Mouse (Mus musculus): ENCODE results near the gene Mgam.
"Not testable (repeated sequence)": the region's sequence is repeated elsewhere in the genome, so short reads cannot be mapped to it uniquely, and the experiment has no call there.

Mgam gene

DNA sequence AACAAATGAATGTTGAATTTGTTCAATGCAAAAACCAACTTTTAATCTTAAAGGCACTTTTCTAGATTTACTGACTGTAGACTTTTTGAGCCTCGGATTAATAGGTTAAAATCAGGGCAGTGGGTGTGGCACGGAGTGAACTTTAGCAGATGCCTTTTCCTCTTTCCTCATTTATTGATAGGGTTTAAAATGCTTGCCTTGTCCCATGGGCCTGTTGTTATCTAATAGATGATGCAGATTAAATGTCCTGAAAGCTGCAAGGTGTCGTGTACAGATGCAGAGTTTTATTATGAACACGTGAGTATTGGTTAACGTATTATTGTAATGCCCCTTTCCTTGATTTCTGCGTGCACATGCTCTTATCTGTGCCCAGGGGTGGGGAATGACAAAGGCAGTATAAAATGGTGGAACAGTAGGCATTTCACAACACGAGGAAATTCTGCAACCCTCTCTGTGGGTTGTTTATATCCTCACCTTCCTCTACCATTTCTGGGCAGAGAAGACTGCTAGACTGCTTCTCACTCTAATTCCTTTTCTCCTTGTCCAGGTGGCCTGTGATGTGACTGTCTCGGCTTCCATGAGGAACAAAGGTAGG is at the start of gene Mgam:
Mgam (plus strand) TSS at position 426 of the 595 bp plus-strand sequence.
- no peak for DNase-seq (ENCODE audit: low spot score)

DNA sequence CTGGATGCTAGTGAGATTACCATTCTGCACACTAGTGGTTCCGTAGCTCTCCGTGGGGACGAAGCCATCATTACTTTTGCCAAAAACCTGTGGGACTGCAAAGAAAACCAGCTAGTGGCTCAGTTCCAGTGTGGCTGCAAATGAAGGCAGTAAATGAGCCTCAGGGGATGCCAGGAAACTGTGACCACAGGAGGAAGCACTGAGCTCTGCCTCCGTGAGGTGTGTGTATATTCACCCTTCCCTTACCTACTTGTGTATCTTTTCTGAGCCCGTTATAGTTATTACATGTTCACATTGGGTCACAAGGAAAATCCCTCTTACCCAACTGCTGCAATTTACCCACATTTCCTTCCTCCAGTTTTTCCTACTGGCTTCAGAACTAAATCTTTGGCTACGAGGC is 44.3 kb upstream of the Mgam start:
- no peak for DNase-seq (ENCODE audit: low spot score)

DNA sequence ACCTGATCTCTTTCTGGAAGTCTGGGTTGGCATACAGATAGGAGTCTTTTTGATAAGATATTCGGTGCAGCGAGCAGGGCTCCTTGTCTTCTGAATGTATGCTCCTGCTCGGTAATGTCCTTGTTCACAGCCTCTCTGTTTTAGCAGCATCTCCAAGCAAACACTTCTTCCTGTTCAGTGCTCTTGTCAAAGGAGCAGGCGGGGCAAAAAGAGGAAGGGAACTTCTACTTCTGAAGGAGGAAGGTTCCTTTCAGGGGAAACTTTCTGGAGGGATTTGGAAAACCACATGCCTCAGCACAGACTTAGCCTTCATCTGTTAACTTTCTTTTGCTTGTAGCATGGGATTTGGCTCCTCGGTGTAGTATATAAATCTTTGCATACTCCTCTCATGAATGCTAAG is 43.0 kb upstream of the Mgam start, which contains the start of gene Clec5a:
Clec5a (minus strand) TSS at position 177 of the 400 bp plus-strand sequence.
- no peak for DNase-seq (ENCODE audit: low spot score)

DNA sequence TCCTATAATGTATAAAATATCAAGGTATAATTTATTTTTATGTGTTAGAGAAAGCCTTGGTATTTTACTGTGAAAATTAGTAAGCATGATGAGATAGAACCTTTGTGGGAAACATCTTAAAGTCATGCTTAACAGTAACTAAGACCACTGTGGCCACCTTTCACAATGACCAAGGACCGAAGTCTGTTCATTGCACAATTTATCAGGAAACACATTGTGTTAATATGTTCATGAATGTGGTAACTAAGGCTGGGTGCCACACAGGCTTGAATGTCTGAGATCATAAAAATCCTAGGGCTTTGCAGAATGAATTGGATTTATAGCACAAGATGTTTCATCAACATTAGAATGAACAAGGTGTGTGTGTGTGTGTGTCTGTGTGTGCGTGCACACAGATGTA is 40.3 kb upstream of the Mgam start:
- DNase-seq (ENCODE audit: low spot score), result no peak

DNA sequence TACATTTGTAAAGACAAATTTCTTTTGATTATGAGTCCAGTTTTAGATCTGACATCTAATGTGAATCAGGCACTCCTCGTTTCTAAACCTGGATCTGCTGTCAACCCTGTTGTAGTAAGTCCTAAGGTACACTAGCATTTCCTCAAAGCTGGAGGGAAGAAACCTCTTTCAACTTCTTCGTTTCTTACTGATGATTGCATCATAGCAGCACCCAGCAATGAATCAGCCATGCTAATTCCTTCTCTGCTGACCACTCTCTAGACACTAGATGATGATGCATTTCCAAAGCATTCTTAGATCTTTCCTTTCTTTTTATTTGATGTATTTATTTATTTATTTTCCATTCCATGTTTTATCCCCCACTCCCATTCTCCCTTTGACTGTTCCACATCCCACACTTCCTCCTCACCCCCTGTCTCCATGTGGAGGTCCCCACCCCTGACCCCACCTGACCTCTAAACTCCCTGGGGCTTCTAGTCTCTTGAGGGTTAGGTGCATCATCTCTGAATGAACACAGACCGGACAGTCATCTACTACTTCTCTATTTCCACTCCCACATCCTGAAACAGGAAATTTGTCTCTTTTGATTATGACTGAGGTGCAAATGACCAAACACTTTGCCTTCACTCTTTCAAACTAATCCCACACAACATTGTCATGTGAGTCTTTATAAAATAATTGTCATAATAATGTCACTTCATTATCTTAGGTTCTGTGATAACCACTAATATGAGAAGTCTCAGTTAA is 33.7 kb upstream of the Mgam start:
- no peak for DNase-seq (ENCODE audit: low spot score)

DNA sequence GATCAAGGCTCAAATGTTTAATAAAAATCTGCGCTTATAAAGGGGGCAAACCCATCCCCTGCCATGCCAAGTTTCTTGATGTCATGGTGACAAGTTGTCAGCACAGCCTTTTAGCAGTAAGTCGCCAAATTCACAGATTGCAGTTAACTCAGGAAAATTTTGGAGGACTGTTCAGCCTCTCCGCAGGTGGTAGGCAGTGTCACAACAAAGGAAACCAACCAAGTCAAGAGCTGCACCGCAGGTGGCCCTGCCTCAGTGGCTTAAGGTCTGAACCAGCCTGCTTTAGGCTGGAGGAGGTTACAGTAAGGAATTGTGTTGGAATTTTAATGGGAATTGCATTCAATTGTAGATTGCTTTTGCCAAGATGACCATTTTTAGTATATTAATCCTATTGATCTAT is 30.1 kb upstream of the Mgam start:
- DNase-seq (ENCODE audit: low spot score), result not testable (repeated sequence)

DNA sequence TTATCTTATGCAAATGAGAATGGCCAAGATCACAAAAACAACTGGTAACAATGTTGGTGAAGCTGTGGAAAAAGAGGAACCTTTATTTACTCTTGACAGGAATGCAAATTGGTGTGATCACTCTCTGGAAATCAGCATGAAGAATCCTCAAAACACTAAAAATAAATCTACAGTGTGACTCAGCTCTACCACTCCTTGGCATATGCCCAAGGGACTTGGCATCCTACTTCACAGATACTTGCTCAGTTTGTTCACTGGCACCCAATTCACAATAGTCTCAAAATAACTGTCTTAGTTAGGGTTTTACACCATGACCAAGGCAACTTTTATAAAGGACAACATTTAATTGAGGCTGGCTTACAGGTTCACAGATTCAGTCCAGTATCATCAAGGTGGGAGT is 21.2 kb upstream of the Mgam start:
- DNase-seq (ENCODE audit: low spot score), result no peak

DNA sequence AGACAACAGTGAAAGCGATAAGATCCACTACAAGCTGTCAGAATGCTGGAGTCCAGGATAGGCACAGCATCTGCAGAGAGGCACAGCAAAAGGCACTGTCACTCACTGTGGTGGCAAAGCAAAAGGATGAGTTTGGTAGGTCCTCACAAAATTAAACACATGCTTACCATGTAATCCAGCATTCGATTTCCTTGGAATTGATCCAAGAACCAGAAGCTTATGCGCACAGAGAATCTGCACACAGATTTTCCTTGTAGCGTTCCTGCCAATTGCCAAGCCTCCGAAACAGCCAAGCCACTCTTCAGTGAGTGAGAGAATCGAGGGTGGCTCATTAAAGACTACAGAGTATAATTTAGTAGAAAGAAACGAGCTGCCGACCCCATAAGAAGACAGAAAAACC is 18.4 kb upstream of the Mgam start:
- DNase-seq (ENCODE audit: low spot score), result no peak

DNA sequence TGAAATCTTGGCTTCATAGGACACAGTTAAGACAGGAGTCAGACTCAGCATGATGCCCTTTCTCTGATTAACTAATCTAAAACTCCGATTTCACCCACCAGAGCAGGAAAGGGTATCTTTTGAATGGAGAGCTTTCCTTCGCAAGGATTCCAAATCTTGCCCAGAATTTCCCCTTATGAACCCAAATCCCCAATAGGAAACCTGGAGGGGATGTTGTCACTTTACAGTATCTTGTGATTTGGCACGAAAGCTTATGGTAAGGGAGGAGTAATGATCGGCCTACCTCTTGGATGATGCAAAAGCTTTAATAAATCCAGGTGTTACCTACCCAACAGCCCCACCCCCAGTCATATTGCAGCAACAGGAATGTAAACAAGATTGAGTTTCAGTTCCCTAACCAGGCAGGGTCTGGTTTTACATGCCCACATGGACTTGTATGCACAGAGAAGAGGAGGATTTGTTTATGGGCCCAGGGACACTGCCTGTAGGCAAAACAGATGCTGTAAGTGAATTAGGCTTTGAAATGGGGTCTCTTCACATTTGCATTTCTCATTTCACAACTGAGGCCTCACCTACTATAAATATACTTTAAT is 15.3 kb upstream of the Mgam start, which contains the start of gene Tas2r138:
Tas2r138 (minus strand) TSS at position 51 of the 593 bp plus-strand sequence.
- no peak for DNase-seq (ENCODE audit: low spot score)

DNA sequence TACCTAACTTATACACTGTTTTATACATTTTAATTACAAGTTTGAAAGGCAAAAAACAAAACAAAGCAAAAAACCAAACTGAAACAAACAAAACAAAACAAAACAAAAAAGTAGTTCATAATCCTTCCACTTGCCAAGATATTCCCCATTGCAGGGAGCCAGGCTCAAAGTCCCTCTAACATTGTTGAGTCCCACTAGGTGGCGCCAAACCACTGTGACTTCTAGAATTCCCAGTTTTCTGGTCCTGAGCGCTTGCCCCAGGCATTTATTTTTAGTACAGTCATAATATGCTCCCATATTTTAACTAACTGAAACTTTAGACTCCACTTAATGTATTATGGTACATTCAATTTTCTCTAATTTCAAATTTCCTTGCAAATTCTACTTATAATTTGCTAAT is 10.7 kb upstream of the Mgam start:
- DNase-seq (ENCODE audit: low spot score), result no peak

DNA sequence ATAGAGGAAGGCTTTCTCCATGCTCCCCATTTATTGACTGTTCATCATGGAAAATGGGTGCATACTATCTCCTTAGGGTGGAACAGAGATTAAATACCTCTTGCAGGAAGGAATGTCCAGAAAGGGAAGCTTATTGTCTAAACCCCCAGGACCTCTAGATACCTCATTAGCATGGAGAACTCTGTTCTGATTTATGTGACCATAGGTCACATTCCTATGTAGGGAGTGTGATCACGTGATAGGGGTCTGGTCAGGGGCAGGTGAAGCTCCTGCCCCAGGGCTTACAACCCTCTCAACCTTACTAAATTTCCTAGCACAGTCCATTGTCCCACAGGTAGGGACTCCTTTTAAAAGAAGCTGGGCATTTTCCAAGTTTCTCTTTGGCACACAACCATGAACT is 2.5 kb upstream of the Mgam start:
- no peak for DNase-seq (ENCODE audit: low spot score)

DNA sequence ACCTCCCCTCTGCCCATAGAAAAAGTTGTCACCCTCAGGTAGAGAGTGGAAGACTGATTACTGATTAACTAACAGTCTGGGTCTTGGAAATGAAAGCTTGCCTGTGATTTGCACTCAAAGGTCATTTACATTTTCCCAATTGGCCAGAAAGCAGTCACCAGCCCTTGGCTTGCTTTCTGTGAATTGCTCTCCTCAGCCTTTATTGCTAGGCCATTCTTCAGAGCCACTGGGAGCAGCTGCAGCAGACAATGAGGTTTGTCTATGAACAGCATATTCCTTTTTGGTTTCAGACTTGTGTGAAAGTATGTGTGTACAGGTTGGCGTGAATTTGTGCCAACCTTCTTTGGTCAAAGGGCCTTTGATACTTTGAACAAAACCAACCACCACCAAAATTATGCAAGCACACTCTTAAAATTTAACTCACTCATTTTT is 6.0 kb downstream of the Mgam start:
- no peak for DNase-seq (ENCODE audit: low spot score)

DNA sequence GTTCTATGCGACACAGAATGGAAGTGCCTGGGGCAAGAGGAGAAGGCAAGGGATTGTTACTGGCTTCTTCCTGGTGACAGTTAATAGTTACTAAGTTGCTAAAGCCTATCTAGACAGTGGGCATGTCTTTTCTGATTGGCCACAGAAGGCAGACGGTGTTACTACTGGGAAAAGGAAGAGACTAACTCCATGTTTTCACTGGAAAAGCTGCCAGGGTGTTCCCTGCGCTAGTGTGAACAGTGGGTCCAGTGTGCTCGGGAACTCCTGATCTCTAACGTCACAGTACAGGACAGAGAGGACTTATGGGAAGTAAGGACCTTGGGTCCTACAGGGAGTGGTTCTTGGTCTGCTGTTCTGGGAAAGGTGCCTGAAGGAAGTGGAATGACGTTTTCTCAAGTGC is 6.9 kb downstream of the Mgam start:
- no peak for DNase-seq (ENCODE audit: low spot score)

DNA sequence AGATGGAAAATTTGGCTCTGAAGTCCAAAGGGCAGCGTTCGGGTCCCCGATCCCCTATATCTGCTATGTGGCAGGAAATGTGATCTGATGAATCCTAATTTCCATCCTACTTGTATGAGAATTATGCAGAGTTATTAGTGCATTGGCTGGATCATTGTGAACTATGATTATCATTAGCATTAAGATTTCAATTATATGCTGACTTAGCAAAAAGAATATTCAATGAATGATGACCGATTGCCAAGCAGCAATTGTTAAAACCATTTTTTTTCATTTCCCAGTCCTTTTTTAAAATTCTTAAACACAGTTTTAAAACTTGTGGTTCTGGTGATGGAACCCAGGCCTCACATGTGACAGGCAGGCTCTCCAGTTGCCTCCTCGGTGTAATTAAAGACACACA is 9.1 kb downstream of the Mgam start:
- DNase-seq (ENCODE audit: low spot score), result no peak

DNA sequence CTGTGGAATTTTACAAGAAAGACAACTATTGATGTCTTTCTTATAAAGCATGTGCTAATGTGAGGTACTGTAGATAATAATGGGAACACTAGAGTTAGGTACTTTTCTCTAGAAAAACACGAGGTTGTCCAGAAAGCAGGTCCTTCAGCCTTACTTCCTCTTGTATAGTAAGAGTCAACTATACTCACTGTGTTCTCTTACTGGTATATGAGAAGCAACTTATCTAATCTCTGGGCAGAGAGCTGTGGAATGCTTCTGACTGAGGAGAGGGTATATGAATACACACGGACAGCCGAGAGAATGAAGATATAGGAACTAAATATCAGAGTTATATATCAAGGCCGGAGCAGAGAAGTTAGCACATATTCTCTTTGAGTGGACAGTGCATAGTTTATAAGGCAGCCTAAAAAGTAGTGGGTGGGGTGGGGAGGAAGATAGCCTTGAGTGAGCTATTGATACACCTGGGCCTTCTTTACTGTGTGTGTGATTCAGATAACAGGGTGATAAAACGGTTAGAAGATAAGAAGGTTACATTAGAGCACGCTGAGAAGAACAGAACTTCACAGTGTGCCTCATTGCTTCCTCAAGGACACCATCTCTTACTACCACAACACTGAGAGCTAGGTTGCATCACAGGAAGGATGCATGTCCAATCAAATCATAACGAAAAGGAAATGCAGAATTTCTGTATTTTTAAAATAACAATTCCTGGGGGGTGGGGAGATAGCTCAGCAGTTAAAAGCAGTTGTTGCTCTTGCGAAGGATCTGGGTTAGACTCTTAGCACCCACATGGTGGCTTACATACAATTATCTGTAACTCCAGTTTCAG is 12.3 kb downstream of the Mgam start:
- DNase-seq (ENCODE audit: low spot score), result no peak

DNA sequence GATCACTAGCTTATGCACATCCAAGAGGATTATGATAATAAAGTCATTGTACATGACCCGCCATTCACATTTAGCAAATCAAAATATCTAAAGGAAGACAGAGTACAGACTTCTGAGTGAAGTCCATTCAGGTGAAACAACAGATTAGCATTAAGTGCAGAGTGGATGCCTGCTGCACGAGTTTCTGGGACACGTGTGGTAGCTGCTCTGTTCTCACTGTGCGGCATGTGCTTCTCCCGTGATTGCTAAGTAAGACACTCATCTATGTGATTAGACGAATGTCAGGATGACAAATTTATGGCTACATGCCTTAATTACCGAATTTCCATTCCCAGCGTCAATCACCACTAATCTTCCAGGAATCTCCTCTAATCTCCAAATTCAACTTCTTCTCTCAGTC is 17.1 kb downstream of the Mgam start:
- no peak for DNase-seq (ENCODE audit: low spot score)

DNA sequence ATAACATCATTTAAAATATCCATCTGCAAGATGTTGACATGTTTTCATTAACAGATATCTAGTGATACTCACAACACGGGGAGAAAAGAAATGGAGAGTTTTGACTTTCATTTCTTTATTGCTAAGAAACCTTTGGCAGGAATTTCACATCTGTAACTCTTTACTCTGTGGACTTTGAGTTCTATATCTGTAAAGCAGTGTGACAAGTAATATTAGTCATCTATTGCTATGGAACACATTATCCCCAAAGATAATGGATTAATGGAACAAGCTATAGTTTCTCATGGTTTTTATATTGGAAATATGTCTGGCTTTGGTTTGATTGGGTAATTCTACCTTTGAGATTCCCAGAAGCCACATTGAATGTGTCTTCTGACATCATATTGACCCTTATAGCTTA is 22.3 kb downstream of the Mgam start:
- DNase-seq (ENCODE audit: low spot score), result no peak

DNA sequence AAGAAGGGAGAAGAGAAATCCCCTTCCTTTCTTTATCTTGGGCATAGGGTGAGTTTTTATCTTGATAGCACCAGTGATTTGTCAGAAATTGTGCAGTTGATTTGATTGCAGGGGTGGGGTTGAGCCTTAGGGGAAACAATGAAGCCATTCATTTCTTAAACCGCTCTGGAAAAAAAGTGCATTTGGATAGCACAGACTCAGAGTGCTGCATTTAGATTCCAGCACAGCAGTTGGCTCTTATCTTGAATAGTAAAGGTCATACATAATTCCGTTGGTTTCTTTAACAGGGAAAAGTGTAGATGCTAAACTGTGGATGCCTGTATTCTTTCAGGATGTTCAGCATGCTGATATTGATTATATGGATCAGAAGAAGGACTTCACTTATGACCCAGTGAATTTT is 32.3 kb downstream of the Mgam start:
- no peak for DNase-seq (ENCODE audit: low spot score)

DNA sequence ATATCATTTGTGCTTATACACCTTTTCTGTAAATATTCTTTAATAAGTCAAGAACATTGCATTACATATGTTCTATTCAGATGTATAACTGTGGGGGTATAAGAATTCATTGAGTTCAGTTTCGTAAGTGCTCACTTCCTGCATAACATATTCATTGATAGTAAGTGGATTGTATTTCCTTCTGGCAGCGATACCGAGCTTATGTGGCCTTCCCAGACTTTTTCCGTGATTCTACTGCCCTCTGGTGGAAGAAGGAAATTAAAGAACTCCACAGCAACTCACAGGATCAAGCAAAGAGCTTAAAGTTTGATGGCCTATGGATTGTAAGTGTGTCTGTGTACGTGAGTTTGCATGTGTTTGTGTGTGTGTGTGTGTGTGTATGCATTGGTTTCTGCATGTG is 60.5 kb downstream of the Mgam start:
- DNase-seq (ENCODE audit: low spot score), result no peak

DNA sequence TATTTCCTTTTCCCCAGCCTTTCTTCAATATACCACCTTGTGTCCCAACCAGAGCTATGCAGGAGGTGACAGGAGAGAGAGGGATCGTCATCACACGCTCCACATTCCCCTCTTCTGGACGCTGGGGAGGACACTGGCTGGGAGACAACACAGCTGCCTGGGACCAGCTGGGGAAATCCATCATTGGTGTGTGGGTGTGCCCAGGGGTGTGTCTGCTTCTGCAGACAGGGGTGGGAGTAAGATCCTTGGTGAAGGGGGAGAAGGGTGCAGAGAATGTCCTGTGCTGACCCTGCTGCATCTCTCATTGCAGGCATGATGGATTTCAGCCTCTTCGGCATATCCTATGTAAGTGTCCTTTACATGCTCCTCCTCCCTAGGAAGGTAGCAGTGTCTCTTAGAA is 63.4 kb downstream of the Mgam start:
- not testable (repeated sequence) for DNase-seq (ENCODE audit: low spot score)

DNA sequence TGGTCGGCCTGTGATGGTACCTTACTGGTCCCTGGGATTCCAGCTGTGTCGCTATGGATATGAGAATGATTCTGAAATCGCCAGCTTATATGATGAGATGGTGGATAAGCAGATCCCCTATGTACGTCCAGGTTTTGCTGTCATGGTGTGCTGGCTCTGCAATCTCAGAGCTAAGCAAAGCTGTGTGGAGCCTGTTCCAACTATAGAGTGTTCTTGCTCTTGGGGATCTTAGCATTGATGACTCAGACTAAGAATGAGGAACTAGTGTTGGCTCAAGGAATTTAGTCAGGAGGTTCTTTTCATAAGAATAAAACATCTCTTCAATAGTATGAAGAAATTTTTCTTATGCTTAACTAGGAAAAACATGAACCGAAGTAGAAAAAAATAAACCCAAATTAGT is 84.9 kb downstream of the Mgam start:
- not testable (repeated sequence) for DNase-seq (ENCODE audit: low spot score)

DNA sequence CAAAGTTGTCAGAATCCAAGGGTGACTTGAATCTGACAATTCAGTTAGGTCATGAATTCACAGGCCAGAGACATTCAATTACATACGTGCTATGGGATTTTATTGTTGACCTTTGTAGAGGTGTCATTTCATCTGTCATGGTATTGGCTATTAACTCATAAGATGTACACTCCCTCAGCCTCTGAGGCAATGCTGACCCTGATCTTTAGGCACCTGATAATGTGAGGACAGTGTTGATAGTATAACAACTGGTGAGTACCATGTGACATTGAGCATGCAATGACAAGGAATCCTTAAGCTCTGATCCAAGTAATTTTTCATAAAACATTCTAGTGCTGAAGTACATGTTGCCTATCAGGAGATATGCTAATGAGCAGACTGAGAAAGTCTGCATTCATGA is 87.1 kb downstream of the Mgam start:
- no peak for DNase-seq (ENCODE audit: low spot score)

DNA sequence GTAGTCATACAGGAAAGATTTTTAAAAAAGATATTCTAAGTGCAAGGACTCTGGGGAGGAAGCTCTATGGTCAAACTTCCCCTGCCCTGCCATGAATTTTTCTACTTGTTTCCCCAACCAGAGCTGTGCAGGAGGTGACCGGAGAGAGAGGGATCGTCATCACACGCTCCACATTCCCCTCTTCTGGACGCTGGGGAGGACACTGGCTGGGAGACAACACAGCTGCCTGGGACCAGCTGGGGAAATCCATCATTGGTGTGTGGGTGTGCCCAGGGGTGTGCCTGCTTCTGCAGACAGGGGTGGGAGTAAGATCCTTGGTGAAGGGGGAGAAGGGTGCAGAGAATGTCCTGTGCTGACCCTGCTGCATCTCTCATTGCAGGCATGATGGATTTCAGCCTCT is 99.9 kb downstream of the Mgam start:
- not testable (repeated sequence) for DNase-seq (ENCODE audit: low spot score)

All from spleen, adult 12 weeks (tissue).